Mouse (Mus musculus) lung, postnatal 0 days (tissue): Measurements from ENCODE around the gene D930020B18Rik.

Source experiments
- CTCF ChIP-seq: IDR thresholded peaks from 2 replicates; pipeline ENCODE4 v1.5.1; 2016; ENCODE audit warnings: antibody characterized with exemption, mild to moderate bottlenecking
- EP300 ChIP-seq: IDR thresholded peaks from 2 replicates; pipeline ENCODE4 v1.6.1; 2016; ENCODE audit warnings: antibody characterized with exemption, mild to moderate bottlenecking, control low read depth

- no peak for TF ChIP-seq EP300
- no peak for TF ChIP-seq CTCF
These were observed 95.9 kb downstream of the D930020B18Rik start for GRCm38 (mm10) chr10:121737256-121737655.
